ENCODE assay signal across 8 mouse cellular contexts in genomic region chr2:79367451-79368450, GRCm38 (mm10).
A peak's percentile ranks its signal among the peaks of the same experiment; 100 is the strongest.
DNase-seq lines count a peak whose midpoint lies in the region; ATAC-seq and TF ChIP-seq lines count a peak whose summit lies in the region.

No protein-coding gene starts in this region.

- H3K4me2 ChIP-seq in lung, postnatal 0 days (replicated peaks; ENCODE audit: low read depth, low read length) = no peak overlapping the region
- H3K4me2 ChIP-seq in embryonic facial prominence, embryonic 11.5 days (ENCODE audit: low read depth, low read length) = no peak overlapping the region

- no peaks in the 10 kb centered on the region for H3K27me3 ChIP-seq in lung, postnatal 0 days (replicated peaks; ENCODE audit: insufficient read depth, low read length)
- no peaks in the 10 kb centered on the region for H3K27me3 ChIP-seq in embryonic facial prominence, embryonic 11.5 days (ENCODE audit: control insufficient read depth, insufficient read depth, low read length)

- ATAC-seq in cerebellum, adult (ENCODE audit: insufficient number of reproducible peaks, low FRiP score, low TSS enrichment) = peak; percentile 42
- no peak for ATAC-seq in lung, postnatal 0 days
- no peak for ATAC-seq in embryonic facial prominence, embryonic 11.5 days (replicated peaks; ENCODE audit: insufficient number of reproducible peaks, low FRiP score, low TSS enrichment, low read depth)

- no peak for DNase-seq in cerebellum, postnatal 4 days (ENCODE audit: low spot score in 2 of 2)
- DNase-seq in lung, postnatal 0 days (ENCODE audit: low spot score) = no peak
- no peak for DNase-seq in lung, postnatal 14 days
- DNase-seq in embryonic facial prominence, embryonic 11.5 days (ENCODE audit: low spot score) = peak; percentile 22
- peak; percentile 23 for DNase-seq in naive thymus-derived CD4-positive, alpha-beta T cell, adult 2 months (ENCODE audit: low read depth)
- no peak for DNase-seq in left cerebral cortex, postnatal 25 days (ENCODE audit: low spot score in 2 of 2)
- no peak for DNase-seq in thymus, postnatal 25 days

- no peak overlapping the region for H3K4me3 ChIP-seq in lung, postnatal 0 days (ENCODE audit: low read depth, low read length)
- H3K4me3 ChIP-seq in embryonic facial prominence, embryonic 11.5 days (ENCODE audit: low read depth, low read length) = no peak overlapping the region

- no peaks in the 10 kb centered on the region for H3K36me3 ChIP-seq in lung, postnatal 0 days (ENCODE audit: insufficient read depth, low read length)
- no peaks in the 10 kb centered on the region for H3K36me3 ChIP-seq in embryonic facial prominence, embryonic 11.5 days (replicated peaks; ENCODE audit: control insufficient read depth, insufficient read depth, low read depth, low read length)

- 73% methylated on average over 18 of the region's 18 CpGs for WGBS in lung, postnatal 0 days
- WGBS in embryonic facial prominence, embryonic 11.5 days = 64% methylated on average over 18 of the region's 18 CpGs

- H3K9me3 ChIP-seq in lung, postnatal 0 days (ENCODE audit: low read length) = no peaks in the 10 kb centered on the region
- H3K9me3 ChIP-seq in embryonic facial prominence, embryonic 11.5 days (replicated peaks; ENCODE audit: control insufficient read depth, low read length) = no peaks in the 10 kb centered on the region

- peak; percentile 38 for TF ChIP-seq CTCF in lung, postnatal 0 days (IDR thresholded peaks at IDR 0.05)

- no peak overlapping the region for H3K9ac ChIP-seq in lung, postnatal 0 days (replicated peaks; ENCODE audit: low read depth)
- H3K9ac ChIP-seq in embryonic facial prominence, embryonic 11.5 days (replicated peaks; ENCODE audit: low read length) = no peak overlapping the region

- no peaks in the 10 kb centered on the region for H3K4me1 ChIP-seq in lung, postnatal 0 days (ENCODE audit: insufficient read depth, low read depth, low read length)
- H3K4me1 ChIP-seq in embryonic facial prominence, embryonic 11.5 days (ENCODE audit: control insufficient read depth, insufficient read depth, low read length) = peaks cover 2% of the 10 kb centered on the region; the same call in 1 of the 2 replicates

- TF ChIP-seq EP300 in lung, postnatal 0 days (IDR thresholded peaks at IDR 0.05) = no peak

- no peak overlapping the region for H3K27ac ChIP-seq in lung, postnatal 0 days (ENCODE audit: low read length)
- H3K27ac ChIP-seq in embryonic facial prominence, embryonic 11.5 days (replicated peaks; ENCODE audit: low read depth, low read length) = no peak overlapping the region

- intact Hi-C loops in left cerebral cortex, postnatal 25 days (cut with DNase I) = no loop called here

Comparison
In these comparisons a context has a peak if more than half of its experiments do, and no peak if none do; other contexts are left out.
1. DNase-seq: peak in embryonic facial prominence, embryonic 11.5 days (single experiment) and naive thymus-derived CD4-positive, alpha-beta T cell, adult 2 months (single experiment); none in cerebellum, postnatal 4 days (0 of 2), lung, postnatal 0 days (single experiment), lung, postnatal 14 days (single experiment), left cerebral cortex, postnatal 25 days (0 of 2) and thymus, postnatal 25 days (single experiment).